Comparison of ENCODE assay signal across 16 mouse cellular contexts in genomic region chr6:143445834-143446552, GRCm38 (mm10).
"Had no signal": no experiment of that assay in that cellular context is flagged by ENCODE, and none has a peak within 500 bp of the region (broad histone marks: within the 10 kb centered on the region; RNA-seq: fewer than 3 reads in every experiment).

No protein-coding gene starts in this region.

- ATAC-seq: hindbrain, postnatal 0 days; intestine, embryonic 16.5 days had no signal

- DNase-seq: gastrocnemius, adult 2 months; gastrocnemius, postnatal 10 days; gastrocnemius, postnatal 25 days; heart, adult 18-20 months; heart, postnatal 14 days; heart, postnatal 36 days; kidney, adult 11 months; kidney, adult 2 months; kidney, adult 9 months; kidney, postnatal 14 days; kidney, postnatal 36 days; layer of hippocampus, adult 9-11 months; layer of hippocampus, postnatal 36 days; liver had no signal
